Mouse (Mus musculus) embryo, embryonic 11.5 days (tissue): ENCODE results near the gene Srd5a2.
A peak's percentile ranks its signal among the peaks of the same experiment; 100 is the strongest.
"Not testable (repeated sequence)": the region's sequence is repeated elsewhere in the genome, so short reads cannot be mapped to it uniquely, and the experiment has no call there.

ENCODE experiments used
- DNase-seq: peaks from one replicate; pipeline ENCODE4 v3.0.0-alpha.2; 2012; ENCODE audit warnings: low read depth, low spot score

Gene Srd5a2

GRCm38 (mm10) chr17:74047210-74048082, at the start of gene Srd5a2:
Srd5a2 (minus strand) TSS chr17:74047916.
- DNase-seq: no peak

GRCm38 (mm10) chr17:74088886-74089678, 41.4 kb upstream of the Srd5a2 start:
- no peak for DNase-seq

GRCm38 (mm10) chr17:74088016-74088415, 40.3 kb upstream of the Srd5a2 start:
- no peak for DNase-seq

- DNase-seq: no peak
Measured at GRCm38 (mm10) chr17:74083370-74083769, 35.7 kb upstream of the Srd5a2 start.

- DNase-seq: no peak
Measured at GRCm38 (mm10) chr17:74080076-74080615, 32.4 kb upstream of the Srd5a2 start.

GRCm38 (mm10) chr17:74078776-74079495, 31.2 kb upstream of the Srd5a2 start:
- no peak for DNase-seq

- DNase-seq: not testable (repeated sequence)
Measured at GRCm38 (mm10) chr17:74073067-74073466, 25.4 kb upstream of the Srd5a2 start.

GRCm38 (mm10) chr17:74062763-74063162, 15.0 kb upstream of the Srd5a2 start:
- not testable (repeated sequence) for DNase-seq

GRCm38 (mm10) chr17:74048229-74048816, 607 bp upstream of the Srd5a2 start:
- no peak for DNase-seq

- no peak for DNase-seq
Measured at GRCm38 (mm10) chr17:74043754-74044153, 4.0 kb downstream of the Srd5a2 start.

- DNase-seq: peak; percentile 77
Measured at GRCm38 (mm10) chr17:74020526-74021203, 27.1 kb downstream of the Srd5a2 start.

- DNase-seq: no peak
Measured at GRCm38 (mm10) chr17:74018281-74018680, 29.4 kb downstream of the Srd5a2 start.

GRCm38 (mm10) chr17:74017649-74018048, 30.1 kb downstream of the Srd5a2 start:
- DNase-seq: no peak

- DNase-seq: no peak
Measured at GRCm38 (mm10) chr17:74015128-74015527, 32.6 kb downstream of the Srd5a2 start.

- no peak for DNase-seq
Measured at GRCm38 (mm10) chr17:74008680-74009079, 39.0 kb downstream of the Srd5a2 start.

GRCm38 (mm10) chr17:74007001-74007400, 40.7 kb downstream of the Srd5a2 start:
- peak; percentile 13 for DNase-seq

- no peak for DNase-seq
Measured at GRCm38 (mm10) chr17:74002396-74002795, 45.3 kb downstream of the Srd5a2 start.

- no peak for DNase-seq
Measured at GRCm38 (mm10) chr17:73995907-73996645, 51.6 kb downstream of the Srd5a2 start.

GRCm38 (mm10) chr17:73991264-73991663, 56.5 kb downstream of the Srd5a2 start:
- no peak for DNase-seq

- no peak for DNase-seq
Measured at GRCm38 (mm10) chr17:73986571-73986970, 61.1 kb downstream of the Srd5a2 start.
